Mouse (Mus musculus): ENCODE measurements around the gene Rpl13a. TPM values are rescaled to one million over a fixed set of nuclear protein-coding genes. Genes with fewer than 3 reads are reported as not detected.
"Not testable (repeated sequence)": the region's sequence is repeated elsewhere in the genome, so short reads cannot be mapped to it uniquely, and the experiment has no call there.

The Rpl13a gene
- polyA plus RNA-seq, 1 experiment from 2014 or later: 1,959 TPM

DNA sequence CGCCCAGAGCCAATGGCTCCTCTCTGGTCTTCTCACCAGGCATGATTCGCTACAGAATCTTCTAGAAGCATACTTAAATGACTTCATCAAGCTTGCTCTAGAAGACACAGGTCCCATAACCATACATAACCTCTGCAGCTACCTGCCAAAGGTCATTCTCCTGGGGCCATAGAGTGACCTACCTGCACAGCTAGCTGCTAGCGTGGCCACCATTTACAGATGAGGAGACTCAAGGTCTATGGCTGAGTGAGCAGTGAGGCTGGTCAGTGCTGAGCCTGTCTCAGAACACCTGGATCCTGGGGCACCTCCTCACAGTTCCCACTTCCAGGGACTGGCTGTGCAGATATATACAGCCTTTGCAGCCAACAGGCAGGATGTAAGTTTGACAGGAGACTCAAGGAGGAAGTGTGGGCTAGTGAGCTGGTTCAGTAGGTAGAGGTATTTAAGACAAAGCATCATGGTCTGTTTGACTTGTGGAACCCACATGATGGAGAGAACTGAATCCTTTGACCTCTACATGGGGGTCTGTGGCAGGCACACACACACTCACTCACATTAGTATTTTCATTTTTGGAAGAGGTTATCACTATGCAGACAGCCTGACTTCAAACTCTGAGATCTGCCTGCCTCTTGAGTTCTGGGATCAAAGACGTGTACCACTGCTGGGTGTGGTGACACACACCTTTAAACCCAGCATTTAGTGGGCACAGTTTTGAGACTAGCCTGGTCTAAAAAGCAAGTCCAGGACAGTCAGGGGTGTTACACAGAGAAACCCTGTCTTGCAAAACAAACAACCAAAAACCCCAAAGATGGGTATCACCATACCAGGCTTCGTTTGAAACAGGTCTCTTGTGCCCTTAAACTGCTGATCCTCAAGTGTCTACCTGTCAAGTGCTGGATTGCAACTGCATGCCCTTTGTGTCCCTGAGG, 8.5 kb downstream of the Rpl13a start:
- no peak overlapping the region for H3K4me2 ChIP-seq (ENCODE audit: low read length)
- no peaks in the 10 kb centered on the region for H3K27me3 ChIP-seq (ENCODE audit: insufficient read depth, low read length)
- 82% methylated on average over 5 of the region's 5 CpGs for WGBS
- H3K4me1 ChIP-seq (replicated peaks; ENCODE audit: insufficient read depth, low read length): peaks cover 14% of the 10 kb centered on the region; the same call in 1 of the 2 replicates
- no peaks in the 10 kb centered on the region for H3K9me3 ChIP-seq (replicated peaks; ENCODE audit: low read length)
- TF ChIP-seq CTCF (IDR thresholded peaks at IDR 0.05; ENCODE audit: low read depth): no peak
- H3K9ac ChIP-seq (ENCODE audit: low read depth, low read length): no peak overlapping the region
- H3K36me3 ChIP-seq (ENCODE audit: insufficient read depth, low read length): peaks cover 42% of the 10 kb centered on the region
- no peak for ATAC-seq (replicated peaks; ENCODE audit: low FRiP score, low read depth)
- no peak overlapping the region for H3K27ac ChIP-seq
- no peak for DNase-seq (ENCODE audit: low spot score)
- H3K4me3 ChIP-seq (replicated peaks; ENCODE audit: low read depth, low read length): no peak overlapping the region

GRCm38 (mm10) chr7:45118336-45118735, 10.2 kb downstream of the Rpl13a start:
- no peak overlapping the region for H3K9ac ChIP-seq (ENCODE audit: low read depth, low read length)
- 80% methylated on average over 6 of the region's 6 CpGs for WGBS
- 0 out of 2 replicates have a peak overlapping the region, but pooled peaks have one; percentile 19 for H3K27ac ChIP-seq
- H3K4me2 ChIP-seq (ENCODE audit: low read length): no peak overlapping the region
- H3K36me3 ChIP-seq (ENCODE audit: insufficient read depth, low read length): peaks cover 41% of the 10 kb centered on the region
- no peaks in the 10 kb centered on the region for H3K27me3 ChIP-seq (ENCODE audit: insufficient read depth, low read length)
- ATAC-seq (replicated peaks; ENCODE audit: low FRiP score, low read depth): no peak
- no peaks in the 10 kb centered on the region for H3K9me3 ChIP-seq (replicated peaks; ENCODE audit: low read length)
- peaks cover 10% of the 10 kb centered on the region; the same call in 1 of the 2 replicates for H3K4me1 ChIP-seq (replicated peaks; ENCODE audit: insufficient read depth, low read length)
- H3K4me3 ChIP-seq (replicated peaks; ENCODE audit: low read depth, low read length): no peak overlapping the region
- TF ChIP-seq CTCF (IDR thresholded peaks at IDR 0.05; ENCODE audit: low read depth): no peak
- DNase-seq (ENCODE audit: low spot score): no peak

DNA sequence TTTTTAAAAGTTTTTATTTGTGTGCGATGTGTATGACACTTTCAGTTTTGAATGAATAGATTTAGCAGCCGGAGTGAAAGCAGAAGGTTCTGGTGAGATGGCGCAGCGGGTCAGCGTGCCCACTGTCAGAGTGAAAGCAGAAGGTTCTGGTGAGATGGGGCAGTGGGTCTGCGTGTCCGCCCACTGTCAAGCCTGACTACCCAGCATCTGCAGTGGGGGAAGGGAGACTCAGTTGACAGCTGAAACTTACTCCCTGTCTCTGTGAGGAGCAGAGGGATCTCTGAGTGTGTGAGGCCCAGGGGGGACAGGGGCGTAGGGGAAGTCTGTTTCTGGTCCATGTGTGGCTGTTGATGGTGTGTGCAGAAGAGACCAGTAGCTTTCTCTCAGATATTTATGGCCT, 11.0 kb downstream of the Rpl13a start:
- Histone ChIP-seq H3K4me1 (replicated peaks; ENCODE audit: insufficient read depth, low read length) (peaks cover 3% of the 10 kb centered on the region; the same call in 1 of the 2 replicates), H3K9ac (ENCODE audit: low read depth, low read length) (no peak overlapping the region), H3K27ac (no peak overlapping the region), H3K36me3 (ENCODE audit: insufficient read depth, low read length) (peaks cover 34% of the 10 kb centered on the region), H3K27me3 (ENCODE audit: insufficient read depth, low read length) (no peaks in the 10 kb centered on the region), H3K4me2 (ENCODE audit: low read length) (no peak overlapping the region), H3K4me3 (replicated peaks; ENCODE audit: low read depth, low read length) (no peak overlapping the region), H3K9me3 (replicated peaks; ENCODE audit: low read length) (no peaks in the 10 kb centered on the region)
- ATAC-seq (replicated peaks; ENCODE audit: low FRiP score, low read depth): no peak
- no peak for TF ChIP-seq CTCF (IDR thresholded peaks at IDR 0.05; ENCODE audit: low read depth)
- 71% methylated on average over 8 of the region's 8 CpGs for WGBS
- no peak for DNase-seq (ENCODE audit: low spot score)

- H3K9me3 ChIP-seq (replicated peaks; ENCODE audit: low read length): no peaks in the 10 kb centered on the region
- DNase-seq (ENCODE audit: low spot score) (no peak), ATAC-seq (replicated peaks; ENCODE audit: low FRiP score, low read depth) (no peak)
- H3K27ac ChIP-seq: no peak overlapping the region
- WGBS: 88% methylated on average over 2 of the region's 2 CpGs
- H3K4me2 ChIP-seq (ENCODE audit: low read length): no peak overlapping the region
- no peaks in the 10 kb centered on the region for H3K4me1 ChIP-seq (replicated peaks; ENCODE audit: insufficient read depth, low read length)
- no peak overlapping the region for H3K4me3 ChIP-seq (replicated peaks; ENCODE audit: low read depth, low read length)
- no peaks in the 10 kb centered on the region for H3K27me3 ChIP-seq (ENCODE audit: insufficient read depth, low read length)
- H3K36me3 ChIP-seq (ENCODE audit: insufficient read depth, low read length): no peaks in the 10 kb centered on the region
- H3K9ac ChIP-seq (ENCODE audit: low read depth, low read length): no peak overlapping the region
- TF ChIP-seq CTCF (IDR thresholded peaks at IDR 0.05; ENCODE audit: low read depth): no peak
These were observed 15.1 kb downstream of the Rpl13a start for GRCm38 (mm10) chr7:45113476-45113875.

GRCm38 (mm10) chr7:45112529-45112928, 16.0 kb downstream of the Rpl13a start:
- no peak overlapping the region for H3K4me2 ChIP-seq (ENCODE audit: low read length)
- DNase-seq (ENCODE audit: low spot score): no peak
- no peak overlapping the region for H3K4me3 ChIP-seq (replicated peaks; ENCODE audit: low read depth, low read length)
- no peaks in the 10 kb centered on the region for H3K36me3 ChIP-seq (ENCODE audit: insufficient read depth, low read length)
- H3K27me3 ChIP-seq (ENCODE audit: insufficient read depth, low read length): no peaks in the 10 kb centered on the region
- no peaks in the 10 kb centered on the region for H3K4me1 ChIP-seq (replicated peaks; ENCODE audit: insufficient read depth, low read length)
- no peak overlapping the region for H3K27ac ChIP-seq
- no peak for TF ChIP-seq CTCF (IDR thresholded peaks at IDR 0.05; ENCODE audit: low read depth)
- no peaks in the 10 kb centered on the region for H3K9me3 ChIP-seq (replicated peaks; ENCODE audit: low read length)
- ATAC-seq (replicated peaks; ENCODE audit: low FRiP score, low read depth): no peak
- 32% methylated on average over 3 of the region's 3 CpGs for WGBS
- H3K9ac ChIP-seq (ENCODE audit: low read depth, low read length): no peak overlapping the region

DNA sequence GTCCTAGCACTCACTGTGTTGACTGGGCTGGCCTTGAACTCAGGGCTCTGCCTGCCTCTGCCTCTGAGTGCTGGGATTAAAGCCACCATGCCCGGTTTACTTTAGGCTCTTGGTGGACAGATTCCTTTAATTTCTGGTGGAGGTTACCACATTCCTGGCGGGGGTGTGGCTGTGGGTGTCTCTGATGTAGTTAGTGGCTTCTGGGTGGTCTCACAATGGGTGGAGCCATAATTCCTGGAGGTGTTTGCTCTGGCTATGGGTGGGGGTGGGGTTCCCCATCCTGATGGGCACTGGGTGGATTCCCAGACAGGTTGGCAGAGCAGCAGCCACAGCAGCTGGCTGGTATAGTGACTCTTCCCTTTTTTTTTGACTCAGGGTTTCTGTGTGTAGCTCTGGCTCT, 16.6 kb downstream of the Rpl13a start:
- no peak for TF ChIP-seq CTCF (IDR thresholded peaks at IDR 0.05; ENCODE audit: low read depth)
- 62% methylated on average over 2 of the region's 2 CpGs for WGBS
- DNase-seq (ENCODE audit: low spot score) (no peak), ATAC-seq (replicated peaks; ENCODE audit: low FRiP score, low read depth) (no peak)
- Histone ChIP-seq H3K4me2 (ENCODE audit: low read length) (no peak overlapping the region), H3K27ac (no peak overlapping the region), H3K27me3 (ENCODE audit: insufficient read depth, low read length) (no peaks in the 10 kb centered on the region), H3K4me1 (replicated peaks; ENCODE audit: insufficient read depth, low read length) (no peaks in the 10 kb centered on the region), H3K9me3 (replicated peaks; ENCODE audit: low read length) (no peaks in the 10 kb centered on the region), H3K36me3 (ENCODE audit: insufficient read depth, low read length) (no peaks in the 10 kb centered on the region), H3K4me3 (replicated peaks; ENCODE audit: low read depth, low read length) (no peak overlapping the region), H3K9ac (ENCODE audit: low read depth, low read length) (no peak overlapping the region)

DNA sequence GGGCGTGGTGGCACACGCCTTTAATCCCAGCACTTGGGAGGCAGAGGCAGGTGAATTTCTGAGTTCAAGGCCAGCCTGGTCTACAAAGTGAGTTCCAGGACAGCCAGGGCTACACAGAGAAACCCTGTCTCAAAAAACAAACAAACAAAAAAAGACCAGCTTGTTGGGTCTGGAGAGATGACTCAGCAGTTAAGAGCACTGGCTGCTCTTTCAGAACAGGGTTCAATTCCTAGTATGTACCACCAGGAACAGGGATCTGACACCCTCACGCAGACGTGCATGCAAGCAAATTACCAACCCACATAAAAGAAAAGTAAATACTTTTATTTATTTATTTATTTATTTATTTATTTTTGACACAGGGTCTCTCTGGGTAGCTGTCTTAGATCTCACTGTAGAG, 18.5 kb downstream of the Rpl13a start:
- 78% methylated on average over 4 of the region's 4 CpGs for WGBS
- H3K4me2 ChIP-seq (ENCODE audit: low read length); H3K27ac ChIP-seq; H3K4me1 ChIP-seq (replicated peaks; ENCODE audit: insufficient read depth, low read length); DNase-seq (ENCODE audit: low spot score); H3K4me3 ChIP-seq (replicated peaks; ENCODE audit: low read depth, low read length); ATAC-seq (replicated peaks; ENCODE audit: low FRiP score, low read depth); H3K9me3 ChIP-seq (replicated peaks; ENCODE audit: low read length); H3K36me3 ChIP-seq (ENCODE audit: insufficient read depth, low read length); H3K27me3 ChIP-seq (ENCODE audit: insufficient read depth, low read length); H3K9ac ChIP-seq (ENCODE audit: low read depth, low read length): not testable (repeated sequence)

All from kidney, postnatal 0 days (tissue).